19 mouse cellular contexts compared by ENCODE assay signal in genomic region chr9:16363713-16364112, GRCm38 (mm10).
"Had no signal": no experiment of that assay in that cellular context is flagged by ENCODE, and none has a peak within 500 bp of the region (broad histone marks: within the 10 kb centered on the region; RNA-seq: fewer than 3 reads in every experiment).

No protein-coding gene starts in this region.

- H3K4me3 ChIP-seq: midbrain, embryonic 10.5 days; midbrain, embryonic 12.5 days; myocyte; neural tube, embryonic 13.5 days; neural tube, embryonic 15.5 days had no signal

- H3K36me3 ChIP-seq: midbrain, embryonic 12.5 days; neural tube, embryonic 13.5 days; neural tube, embryonic 15.5 days had no signal

- H3K27me3 ChIP-seq: midbrain, embryonic 12.5 days; neural tube, embryonic 13.5 days; neural tube, embryonic 15.5 days had no signal

- H3K9me3 ChIP-seq: midbrain, embryonic 10.5 days; midbrain, embryonic 12.5 days; neural tube, embryonic 13.5 days; neural tube, embryonic 15.5 days had no signal

- H3K27ac ChIP-seq: midbrain, embryonic 10.5 days; midbrain, embryonic 12.5 days; neural tube, embryonic 13.5 days; neural tube, embryonic 15.5 days had no signal

- ATAC-seq: midbrain, embryonic 16.5 days had no signal

- DNase-seq: lung, adult 18-20 months; lung, embryonic 14.5 days; lung, postnatal 10 days; lung, postnatal 4 days; midbrain, embryonic 14.5 days; retina, postnatal 1 day; right cerebral cortex, adult 18-20 months; right cerebral cortex, postnatal 25 days; right cerebral cortex, postnatal 4 days; spleen, adult 18-20 months; thymus, adult 18-20 months; thymus, postnatal 14 days; thymus, postnatal 36 days had no signal

- H3K9ac ChIP-seq: lung, embryonic 14.5 days; midbrain, embryonic 12.5 days; neural tube, embryonic 13.5 days; neural tube, embryonic 15.5 days had no signal

- H3K4me2 ChIP-seq: lung, embryonic 14.5 days; midbrain, embryonic 12.5 days; neural tube, embryonic 13.5 days; neural tube, embryonic 15.5 days had no signal
